Mouse (Mus musculus): ENCODE measurements around the gene Kcnc1.

The Kcnc1 gene

DNA sequence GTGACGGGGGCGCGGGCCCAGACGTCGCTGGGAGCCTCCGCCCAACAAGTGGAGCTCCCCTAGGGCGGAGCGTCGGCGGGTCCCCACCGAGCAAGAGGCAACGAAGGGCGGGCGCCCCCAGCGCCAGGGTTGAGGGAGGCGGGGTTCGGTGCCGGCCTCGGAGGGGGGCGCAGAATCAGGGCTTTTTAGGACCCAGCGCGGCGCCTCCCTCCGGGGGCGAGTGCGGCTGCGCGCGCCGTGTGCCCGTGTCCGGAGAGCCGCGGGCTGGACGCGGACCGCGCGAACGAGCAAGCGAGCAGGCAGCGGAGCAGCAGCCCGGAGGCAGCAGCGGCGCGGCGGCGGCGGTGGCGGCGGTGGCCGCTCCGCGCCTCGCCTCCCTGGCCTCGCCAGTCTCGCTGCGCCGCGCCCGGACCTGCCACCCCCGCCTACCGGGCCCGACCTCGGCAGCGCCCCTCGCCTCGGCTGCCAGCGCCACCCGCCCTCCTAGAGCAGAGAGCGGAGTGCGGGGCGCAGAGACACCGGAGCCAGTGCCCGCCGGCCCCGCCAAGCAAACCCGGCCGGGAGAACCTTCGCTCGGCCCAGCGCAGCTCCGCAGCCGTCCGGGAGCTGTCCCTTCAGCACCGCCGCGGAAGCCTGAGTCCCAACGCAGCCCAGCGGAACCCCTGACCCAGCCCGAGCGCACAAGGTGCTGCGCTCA is at the start of gene Kcnc1:
Kcnc1 (plus strand) TSS at position 267 of the 697 bp plus-strand sequence.
- peak; percentile 44 for DNase-seq (ENCODE audit: low spot score)

GRCm38 (mm10) chr7:46347692-46348091 is 48.6 kb upstream of the Kcnc1 start:
- DNase-seq (ENCODE audit: low spot score): no peak

- DNase-seq (ENCODE audit: low spot score): no peak
Observed at GRCm38 (mm10) chr7:46348813-46349212, 47.5 kb upstream of the Kcnc1 start.

DNA sequence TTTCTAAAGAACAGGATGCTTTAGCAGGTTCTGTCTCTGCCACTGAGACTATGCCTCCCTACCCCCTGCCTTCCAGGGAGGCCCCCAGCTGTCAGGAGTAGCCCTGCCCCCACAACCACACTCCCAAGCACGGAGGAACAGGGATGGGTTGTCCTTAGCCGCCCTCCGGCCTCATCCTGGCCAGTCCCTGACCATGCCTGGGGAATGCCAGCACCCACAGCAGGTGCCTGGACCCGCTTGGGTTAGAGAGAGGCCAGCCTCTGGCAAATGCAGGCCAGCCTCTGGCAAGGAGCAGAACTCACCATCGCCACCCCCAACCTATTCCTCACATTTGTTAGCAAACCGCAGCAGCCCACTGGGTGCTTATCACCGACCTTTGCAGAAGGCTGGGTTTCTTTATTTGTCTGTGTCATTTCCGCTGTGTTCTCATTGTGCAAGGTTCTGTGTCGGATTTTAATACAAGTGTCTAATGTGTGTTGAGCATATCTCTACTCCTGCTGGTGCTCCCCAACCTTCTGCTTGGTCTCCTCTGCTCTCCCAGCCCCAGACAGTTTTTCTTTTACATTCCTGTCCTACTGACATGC is 46.1 kb upstream of the Kcnc1 start:
- DNase-seq (ENCODE audit: low spot score): no peak

DNA sequence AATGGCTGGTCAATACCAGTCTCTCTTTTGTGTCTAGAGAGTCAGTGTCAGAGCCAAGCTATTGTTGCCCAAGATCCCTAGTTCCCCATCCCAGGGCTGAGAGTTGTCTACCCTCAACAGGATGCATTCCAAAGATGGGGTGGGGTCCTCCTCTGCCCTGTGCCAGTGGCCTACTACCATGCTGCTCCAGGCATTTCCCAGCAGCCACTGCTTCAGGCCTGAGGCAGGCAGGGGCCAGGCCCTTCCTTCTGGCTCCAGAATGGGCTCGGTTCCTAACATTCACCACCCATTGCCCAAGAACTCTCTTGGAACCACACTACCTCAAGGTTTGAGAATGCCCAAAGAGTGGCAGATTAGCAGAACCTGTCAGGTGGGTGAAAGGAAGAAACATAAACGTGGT is 43.5 kb upstream of the Kcnc1 start:
- DNase-seq (ENCODE audit: low spot score): no peak

DNA sequence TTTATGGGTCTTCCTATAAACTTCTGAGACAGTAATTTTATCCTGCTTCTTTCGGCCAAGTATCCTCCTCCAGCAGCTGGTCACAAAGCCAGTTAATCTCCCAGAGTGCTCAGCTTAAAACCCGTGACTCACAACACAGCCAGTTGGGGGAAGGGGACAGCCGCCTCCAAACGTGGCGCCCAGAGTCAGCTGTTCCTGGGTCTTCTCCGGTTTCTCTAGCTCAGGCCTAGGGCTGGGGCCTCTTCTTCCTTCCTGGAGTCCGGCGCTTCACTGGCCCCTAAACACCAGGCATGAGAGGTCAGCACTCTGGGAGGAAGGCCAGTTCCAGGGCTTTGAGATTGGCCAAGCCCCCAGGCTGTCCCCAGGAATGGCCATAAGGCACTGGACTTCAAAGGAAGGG is 43.1 kb upstream of the Kcnc1 start:
- DNase-seq (ENCODE audit: low spot score): no peak

- DNase-seq (ENCODE audit: low spot score): no peak
Observed at GRCm38 (mm10) chr7:46353875-46354274, 42.4 kb upstream of the Kcnc1 start.

GRCm38 (mm10) chr7:46361776-46362175 is 34.5 kb upstream of the Kcnc1 start:
- DNase-seq (ENCODE audit: low spot score): no peak

DNA sequence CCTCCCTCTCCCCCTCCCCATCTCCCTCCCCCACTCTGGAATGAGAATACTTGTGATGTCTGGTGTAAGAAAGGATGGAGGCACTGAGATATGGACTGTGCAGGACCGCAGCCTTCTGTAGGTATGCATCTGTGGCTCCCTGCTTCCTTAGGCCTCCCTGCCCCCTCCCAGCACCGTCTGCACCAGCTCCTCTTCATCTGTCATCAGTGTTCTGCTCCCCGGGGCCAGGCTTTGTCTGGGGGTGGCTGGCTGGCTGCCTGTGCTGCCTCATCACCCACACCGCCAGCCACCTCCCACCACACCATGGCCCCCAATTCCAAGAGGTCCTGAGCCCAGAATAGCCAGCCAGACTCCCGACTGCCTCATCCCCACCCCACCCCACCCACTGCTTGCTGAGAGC is 32.1 kb upstream of the Kcnc1 start:
- DNase-seq (ENCODE audit: low spot score): no peak

- no peak for DNase-seq (ENCODE audit: low spot score)
Observed at GRCm38 (mm10) chr7:46365810-46366209, 30.5 kb upstream of the Kcnc1 start.

DNA sequence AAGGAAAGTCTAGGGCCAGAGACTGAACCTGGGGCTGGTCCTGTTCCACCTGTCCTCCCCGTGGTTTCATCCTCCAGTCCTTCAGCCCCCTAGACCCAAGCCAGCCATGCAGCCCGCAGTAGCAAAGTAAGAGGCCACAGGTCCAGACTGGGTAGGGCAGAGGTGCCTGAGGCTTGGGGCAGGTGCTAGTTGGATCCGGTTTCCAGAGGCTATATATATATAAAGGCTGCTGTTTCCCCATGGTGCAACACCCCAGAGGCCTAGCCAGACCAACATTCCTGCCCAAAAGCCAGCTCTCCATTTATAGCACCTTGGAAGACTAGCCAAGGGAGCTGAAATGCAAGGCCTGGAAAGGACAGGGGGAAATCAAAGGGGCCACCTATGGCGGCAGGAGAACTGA is 25.2 kb upstream of the Kcnc1 start:
- DNase-seq (ENCODE audit: low spot score): no peak

GRCm38 (mm10) chr7:46376172-46377007 is 19.9 kb upstream of the Kcnc1 start, which contains the start of gene Myod1:
Myod1 (plus strand) TSS chr7:46376474.
- no peak for DNase-seq (ENCODE audit: low spot score)

DNA sequence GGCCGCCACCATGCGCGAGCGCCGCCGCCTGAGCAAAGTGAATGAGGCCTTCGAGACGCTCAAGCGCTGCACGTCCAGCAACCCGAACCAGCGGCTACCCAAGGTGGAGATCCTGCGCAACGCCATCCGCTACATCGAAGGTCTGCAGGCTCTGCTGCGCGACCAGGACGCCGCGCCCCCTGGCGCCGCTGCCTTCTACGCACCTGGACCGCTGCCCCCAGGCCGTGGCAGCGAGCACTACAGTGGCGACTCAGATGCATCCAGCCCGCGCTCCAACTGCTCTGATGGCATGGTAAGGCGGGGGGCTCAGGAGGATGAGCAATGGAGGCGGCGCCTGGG is 19.3 kb upstream of the Kcnc1 start:
- no peak for DNase-seq (ENCODE audit: low spot score)

- no peak for DNase-seq (ENCODE audit: low spot score)
Observed at GRCm38 (mm10) chr7:46378123-46378522, 18.2 kb upstream of the Kcnc1 start.

- DNase-seq (ENCODE audit: low spot score): peak; percentile 24
Observed at GRCm38 (mm10) chr7:46378983-46379382, 17.3 kb upstream of the Kcnc1 start.

DNA sequence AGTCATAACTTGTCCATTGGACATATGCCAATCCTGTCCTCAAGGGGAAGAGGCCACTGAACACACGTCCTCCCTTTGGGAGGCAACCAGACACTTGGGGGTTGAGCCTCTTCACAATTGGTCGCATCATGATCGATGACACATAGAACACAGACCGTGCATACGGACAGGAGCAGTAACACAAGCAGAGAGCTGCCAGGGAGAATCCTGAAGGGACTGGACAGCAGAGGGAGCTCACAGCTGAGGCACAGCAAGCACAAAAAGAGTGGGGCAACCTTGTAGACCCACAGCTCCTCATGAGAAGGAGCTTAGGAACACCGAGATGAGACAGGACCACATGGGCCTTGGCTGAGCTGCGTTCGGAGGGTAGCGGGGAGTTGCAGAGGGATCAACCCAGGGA is 15.7 kb upstream of the Kcnc1 start:
- DNase-seq (ENCODE audit: low spot score): no peak

DNA sequence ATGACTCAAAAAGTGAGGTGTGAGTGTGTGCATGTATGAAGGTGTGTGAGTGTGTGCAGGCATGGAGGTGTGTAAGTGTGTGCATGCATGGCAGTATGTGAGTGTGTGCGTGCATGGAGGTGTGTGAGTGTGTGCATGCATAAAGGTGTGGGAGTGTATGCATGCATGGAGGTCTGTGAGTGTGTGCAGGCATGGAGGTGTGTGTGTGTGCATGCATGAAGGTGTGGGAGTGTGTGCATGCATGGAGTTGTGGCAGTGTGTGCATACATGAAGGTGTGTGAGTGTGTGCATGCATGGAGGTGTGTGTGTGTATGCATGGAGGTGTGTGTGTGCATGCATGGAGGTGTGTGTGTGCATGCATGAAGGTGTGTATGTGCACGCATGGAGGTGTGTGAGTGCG is 8.9 kb upstream of the Kcnc1 start:
- no peak for DNase-seq (ENCODE audit: low spot score)

DNA sequence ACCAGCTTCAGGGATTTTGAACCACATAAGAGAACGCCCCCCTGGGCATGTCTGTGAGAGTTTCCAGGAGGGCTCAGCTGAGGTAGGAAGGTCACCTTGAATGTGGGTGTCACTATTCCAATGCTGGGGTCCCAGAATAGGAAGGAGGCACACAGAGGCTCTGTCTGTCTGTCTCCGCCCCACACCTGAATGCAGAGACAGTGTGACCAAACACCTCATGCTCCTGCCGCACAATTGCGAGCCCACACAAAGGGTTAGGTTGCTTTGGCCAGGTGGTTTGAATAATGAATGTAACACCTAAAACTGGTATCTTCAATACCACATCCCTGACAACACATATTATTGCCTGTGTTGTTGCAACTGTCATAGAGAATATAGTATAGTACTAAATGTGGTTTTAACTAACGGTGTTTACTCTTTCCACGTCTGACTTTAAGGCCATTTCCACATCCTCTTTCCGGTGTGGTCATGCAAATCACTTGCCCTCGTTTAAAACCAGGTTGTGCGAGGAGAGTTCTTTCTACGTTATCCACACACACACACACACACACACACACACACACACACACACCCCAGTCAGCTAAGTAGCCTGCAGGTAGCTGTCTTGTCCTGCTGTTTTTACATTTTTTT is 6.7 kb upstream of the Kcnc1 start:
- DNase-seq (ENCODE audit: low spot score): peak; percentile 39

GRCm38 (mm10) chr7:46390226-46390625 is 6.1 kb upstream of the Kcnc1 start:
- no peak for DNase-seq (ENCODE audit: low spot score)

- peak; percentile 13 for DNase-seq (ENCODE audit: low spot score)
Observed at GRCm38 (mm10) chr7:46391701-46392100, 4.6 kb upstream of the Kcnc1 start.

GRCm38 (mm10) chr7:46393116-46393515 is 3.2 kb upstream of the Kcnc1 start:
- DNase-seq (ENCODE audit: low spot score): peak; percentile 73

DNA sequence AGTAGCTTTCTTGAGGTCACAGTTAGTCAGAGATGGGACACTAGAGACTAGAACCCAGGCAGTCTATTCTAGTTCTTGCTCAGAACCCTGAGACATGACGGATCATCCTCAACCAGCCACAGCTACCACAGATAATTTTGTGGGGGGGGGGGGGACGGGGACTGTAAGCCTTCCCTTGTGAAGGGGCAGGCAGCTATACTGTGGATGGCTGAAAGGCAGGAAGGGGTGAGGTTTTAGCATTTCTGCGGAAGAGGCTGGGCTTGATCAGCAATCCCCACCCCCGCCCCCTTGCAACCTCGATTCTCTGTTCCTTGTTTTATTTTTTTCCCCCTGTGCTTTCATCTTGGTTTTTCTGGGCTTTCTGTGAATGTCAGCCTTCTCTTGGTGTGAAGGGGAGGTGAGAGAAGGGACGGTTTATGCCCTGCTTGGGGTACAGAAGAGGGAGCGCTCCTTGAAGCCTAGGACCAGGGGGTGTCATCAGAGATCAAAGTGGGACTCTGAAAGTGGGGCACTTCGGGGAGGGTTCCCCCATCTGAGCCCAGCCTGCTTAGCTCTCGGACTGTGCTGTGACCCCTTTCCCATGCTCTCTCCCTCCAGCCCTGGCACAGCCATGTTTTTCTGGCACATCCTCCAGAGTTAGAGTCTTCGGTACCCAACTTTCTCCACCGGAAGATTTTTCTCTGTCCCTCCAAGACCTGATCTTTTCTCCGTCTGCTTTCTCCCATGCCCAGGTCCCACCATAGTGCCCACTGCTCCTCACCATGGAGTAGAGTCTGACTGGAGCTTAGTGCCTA is 2.4 kb upstream of the Kcnc1 start:
- DNase-seq (ENCODE audit: low spot score): no peak
